Mouse (Mus musculus) layer of hippocampus, postnatal 36 days (tissue): ENCODE data around the gene Dag1. TPM values are rescaled to one million over a fixed set of nuclear protein-coding genes. Genes with fewer than 3 reads are reported as not detected.

ENCODE experiments used
- DNase-seq, 2 experiments: peaks; one replicate each; pipeline ENCODE4 v3.0.0; 2022
- total RNA-seq, 2 experiments: library from RNA; stranded (reverse); gene quantifications; 2 replicates each; pipeline ENCODE4 v1.2.3; 2021

Dag1 gene
- total RNA-seq, 2 experiments from 2014 or later = 77.8 to 82.4 TPM

- no peak for DNase-seq
These were observed 80.8 kb downstream of the Dag1 start for GRCm38 (mm10) chr9:108182806-108183506.

GRCm38 (mm10) chr9:108178391-108178790, 85.4 kb downstream of the Dag1 start:
- no peak for DNase-seq

- no peak for DNase-seq
These were observed 88.5 kb downstream of the Dag1 start for GRCm38 (mm10) chr9:108175116-108175838.

- no peak for DNase-seq
These were observed 90.9 kb downstream of the Dag1 start for GRCm38 (mm10) chr9:108172777-108173350.

GRCm38 (mm10) chr9:108169751-108170150, 94.0 kb downstream of the Dag1 start:
- no peak for DNase-seq

- DNase-seq = no peak
These were observed 98.6 kb downstream of the Dag1 start for GRCm38 (mm10) chr9:108165143-108165542.

- no peak for DNase-seq
These were observed 100.0 kb downstream of the Dag1 start for GRCm38 (mm10) chr9:108163646-108164284.

GRCm38 (mm10) chr9:108157891-108158290, 105.9 kb downstream of the Dag1 start:
- no peak for DNase-seq

GRCm38 (mm10) chr9:108157451-108157850, 106.3 kb downstream of the Dag1 start:
- DNase-seq = peak in 1 of 2 experiments; percentile 58

- no peak for DNase-seq
These were observed 107.0 kb downstream of the Dag1 start for GRCm38 (mm10) chr9:108156786-108157185.

GRCm38 (mm10) chr9:108154814-108155213, 108.9 kb downstream of the Dag1 start:
- no peak for DNase-seq

Other genes starting within 250 kb of the Dag1 start
- 10 to 100 TPM; 16.9 to 17.5 TPM for gene Gmppb, start 214.7 kb downstream of the Dag1 start, total RNA-seq
- gene Amigo3, start 210.8 kb downstream of the Dag1 start, total RNA-seq = 1 to 10 TPM; 1.8 to 2.6 TPM
- not detected for gene Mst1, start 183.5 kb downstream of the Dag1 start, total RNA-seq
- 100 to 1,000 TPM; 104 to 110 TPM for gene Rnf123, start 180.6 kb downstream of the Dag1 start, total RNA-seq
- gene Apeh, start 169.4 kb downstream of the Dag1 start, total RNA-seq = 10 to 100 TPM; 31.1 to 37.6 TPM
- gene Bsn, start 73.6 kb downstream of the Dag1 start, total RNA-seq = 100 to 1,000 TPM; 216 to 234 TPM
- gene Nicn1, start 26.5 kb upstream of the Dag1 start, total RNA-seq = 100 to 1,000 TPM in 1 of 2 experiments, 10 to 100 TPM in 1; 96.7 to 118 TPM
- 10 to 100 TPM; 34.9 to 36.2 TPM for gene Amt, start 32.9 kb upstream of the Dag1 start, total RNA-seq
- 100 to 1,000 TPM; 169 to 173 TPM for gene Rhoa, start 42.2 kb upstream of the Dag1 start, total RNA-seq
- gene Tcta, start 42.2 kb upstream of the Dag1 start, total RNA-seq = 10 to 100 TPM; 29.1 to 30.0 TPM
- gene Gpx1, start 74.9 kb upstream of the Dag1 start, total RNA-seq = 10 to 100 TPM; 61.2 to 62.8 TPM
- gene Usp4, start 83.9 kb upstream of the Dag1 start, total RNA-seq = 100 to 1,000 TPM; 107 to 110 TPM
- gene 1700102P08Rik, start 128.8 kb upstream of the Dag1 start, total RNA-seq = 1 to 10 TPM; 2.6 to 2.9 TPM
- under 1 TPM in 1 of 2 experiments, not detected in 1; 0.18 TPM for gene Ccdc36, start 164.5 kb upstream of the Dag1 start, total RNA-seq
- not detected for gene BC048562, start 172.5 kb upstream of the Dag1 start, total RNA-seq
- gene Ccdc71, start 196.6 kb upstream of the Dag1 start, total RNA-seq = 10 to 100 TPM; 32.0 to 37.2 TPM
- 10 to 100 TPM; 16.6 to 18.1 TPM for gene Klhdc8b, start 197.6 kb upstream of the Dag1 start, total RNA-seq
- gene Lamb2, start 215.8 kb upstream of the Dag1 start, total RNA-seq = 10 to 100 TPM; 25.1 to 34.4 TPM
- gene Usp19, start 226.6 kb upstream of the Dag1 start, total RNA-seq = 100 to 1,000 TPM; 140 to 165 TPM
- 10 to 100 TPM; 72.1 to 88.7 TPM for gene Qars, start 243.7 kb upstream of the Dag1 start, total RNA-seq